In the genomic region with DNA sequence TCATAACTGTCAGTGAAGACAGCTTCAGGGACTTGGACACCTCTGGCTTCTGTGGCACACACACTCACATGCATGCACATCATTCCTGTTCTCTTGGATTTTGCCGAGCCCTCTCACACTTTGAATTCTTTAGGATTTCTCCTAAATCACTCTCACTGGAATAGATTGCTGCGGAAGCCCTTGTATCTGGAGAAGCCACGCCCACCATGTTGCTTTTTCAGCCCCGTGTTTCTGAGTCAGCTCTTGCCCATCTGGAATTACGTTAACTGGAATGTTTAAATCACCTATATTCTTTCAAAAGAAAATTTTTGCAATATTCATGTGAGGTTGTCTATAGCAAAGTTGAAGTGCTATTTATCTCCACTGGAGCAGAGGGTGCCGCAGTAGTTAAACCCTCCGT, we compare ENCODE assay signal across 15 mouse cellular contexts.
A peak's percentile ranks its signal among the peaks of the same experiment; 100 is the strongest.
DNase-seq lines count a peak whose midpoint lies in the region.
"Had no signal": no experiment of that assay in that cellular context is flagged by ENCODE, and none has a peak within 500 bp of the region (broad histone marks: within the 10 kb centered on the region; RNA-seq: fewer than 3 reads in every experiment).

No protein-coding gene starts in this region.

- DNase-seq in heart, adult 11 months, result peak; percentile 75
- DNase-seq in heart, postnatal 25 days (ENCODE audit: low spot score), result no peak
- peak; percentile 69 for DNase-seq in NIH3T3 (ENCODE audit: low read depth)
- peak; percentile 54 for DNase-seq in brain, adult 2 months (ENCODE audit: low read depth, low spot score)
- no peak for DNase-seq in retina, postnatal 1 day
- DNase-seq: adrenal gland, adult 8-10 months; adrenal gland, postnatal 14 days; adrenal gland, postnatal 36 days; cerebellum, adult 11 months; cerebellum, adult 18-20 months; cerebellum, adult 8-10 months; cerebellum, adult 9-11 months; cerebellum, postnatal 14 days; cerebellum, postnatal 36 days; embryo, embryonic 11 days had no signal

- intact Hi-C loops in heart, postnatal 25 days (cut with DNase I), result no loop called here

Comparison
In these comparisons a context has a peak if more than half of its experiments do, and no peak if none do; other contexts are left out.
1. DNase-seq: peak in heart, adult 11 months (single experiment), NIH3T3 (single experiment) and brain, adult 2 months (single experiment); none in heart, postnatal 25 days (single experiment) and retina, postnatal 1 day (single experiment).